Mouse (Mus musculus): ENCODE measurements around the gene Gfer.
"Not testable (repeated sequence)": the region's sequence is repeated elsewhere in the genome, so short reads cannot be mapped to it uniquely, and the experiment has no call there.

Gene Gfer

DNA sequence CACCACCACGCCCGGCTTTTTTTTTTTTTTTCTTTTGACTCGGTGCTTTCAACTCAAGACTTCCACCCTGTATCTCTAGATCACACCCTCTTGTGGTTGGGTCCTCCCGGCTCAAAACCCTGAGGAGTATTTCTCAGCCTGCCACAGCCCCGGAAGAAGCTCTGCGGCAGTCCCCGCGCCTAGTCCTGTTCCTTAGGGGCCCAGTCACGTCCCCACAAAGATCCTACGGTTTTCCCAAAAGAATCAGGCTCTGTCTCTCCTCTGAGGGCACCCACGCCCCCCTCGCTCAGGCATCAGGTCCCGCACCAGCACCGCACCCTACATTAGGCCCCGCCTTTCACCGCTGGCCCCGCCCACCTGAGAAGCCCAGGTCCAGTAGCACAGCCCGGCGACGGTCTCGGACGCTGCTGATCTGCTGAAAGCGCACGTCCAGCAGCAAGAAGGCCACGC lies 8.8 kb downstream of the Gfer start:
- DNase-seq (ENCODE audit: low spot score in 2 of 2), result peak; percentile 34 to 41

DNA sequence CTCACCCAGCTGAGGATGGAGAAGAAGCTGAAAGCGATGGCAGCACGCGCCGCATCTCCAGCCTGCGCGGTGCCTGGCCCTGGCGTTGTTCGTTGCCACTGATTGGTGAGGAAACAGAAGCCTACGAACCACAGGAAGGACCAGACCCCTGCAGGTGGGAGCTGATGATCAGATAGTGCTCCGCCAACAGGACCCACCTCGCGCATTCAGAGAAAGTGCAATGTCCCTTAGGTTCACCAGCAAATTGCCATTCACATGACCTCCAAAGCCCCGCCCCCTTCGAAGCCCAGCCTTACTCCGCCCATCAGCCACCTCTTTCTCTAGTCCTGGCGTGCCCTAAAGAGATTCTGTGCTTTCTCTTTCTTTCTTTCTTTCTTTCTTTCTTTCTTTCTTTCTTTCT lies 9.4 kb downstream of the Gfer start:
- peak in 1 of 2 experiments; percentile 55 for DNase-seq (ENCODE audit: low spot score in 2 of 2)

DNA sequence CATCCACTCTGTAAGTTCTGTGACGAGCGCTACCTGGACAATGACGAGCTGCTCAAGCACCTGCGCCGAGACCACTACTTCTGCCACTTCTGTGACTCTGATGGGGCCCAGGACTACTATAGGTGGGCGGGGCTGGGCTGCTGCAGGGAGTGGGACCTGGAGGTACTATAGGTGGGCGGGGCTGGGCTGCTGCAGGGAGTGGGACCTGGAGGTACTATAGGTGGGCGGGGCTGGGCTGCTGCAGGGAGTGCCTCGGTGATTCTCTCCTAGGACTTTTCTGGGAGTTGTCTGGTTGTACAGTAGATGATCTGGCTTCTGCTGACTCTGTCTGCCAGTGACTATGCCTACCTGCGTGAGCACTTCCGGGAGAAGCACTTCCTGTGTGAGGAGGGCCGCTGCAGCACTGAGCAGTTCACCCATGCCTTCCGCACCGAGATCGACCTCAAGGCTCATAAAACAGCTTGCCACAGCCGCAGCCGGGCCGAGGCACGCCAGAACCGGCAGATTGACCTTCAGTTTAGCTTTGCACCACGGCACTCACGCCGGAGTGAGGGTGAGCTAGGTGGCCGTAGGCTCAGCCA lies 18.4 kb downstream of the Gfer start:
- no peak for DNase-seq (ENCODE audit: low spot score in 2 of 2)

GRCm38 (mm10) chr17:24676877-24677276 lies 19.1 kb downstream of the Gfer start:
- no peak for DNase-seq (ENCODE audit: low spot score in 2 of 2)

DNA sequence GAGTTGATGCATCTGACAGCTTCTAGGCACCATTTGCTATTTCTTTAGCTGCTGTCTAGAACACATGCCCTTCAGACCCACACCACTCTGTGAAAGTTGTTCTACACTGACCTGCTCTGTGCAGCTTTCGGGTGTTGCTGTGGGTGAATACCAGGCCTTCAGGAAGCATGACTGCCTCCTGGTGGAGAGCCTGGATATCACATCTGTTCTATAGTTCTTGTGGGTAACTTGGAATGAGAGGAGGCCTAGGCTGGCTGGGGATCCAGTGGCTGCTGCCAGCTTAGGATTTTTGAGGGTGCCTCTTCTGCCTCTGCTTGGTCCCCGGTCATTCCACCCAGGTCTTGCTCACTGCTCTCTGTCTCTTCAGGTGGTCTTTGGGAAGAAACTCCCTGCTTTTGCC lies 19.8 kb downstream of the Gfer start:
- DNase-seq (ENCODE audit: low spot score in 2 of 2), result peak; percentile 45 to 75

DNA sequence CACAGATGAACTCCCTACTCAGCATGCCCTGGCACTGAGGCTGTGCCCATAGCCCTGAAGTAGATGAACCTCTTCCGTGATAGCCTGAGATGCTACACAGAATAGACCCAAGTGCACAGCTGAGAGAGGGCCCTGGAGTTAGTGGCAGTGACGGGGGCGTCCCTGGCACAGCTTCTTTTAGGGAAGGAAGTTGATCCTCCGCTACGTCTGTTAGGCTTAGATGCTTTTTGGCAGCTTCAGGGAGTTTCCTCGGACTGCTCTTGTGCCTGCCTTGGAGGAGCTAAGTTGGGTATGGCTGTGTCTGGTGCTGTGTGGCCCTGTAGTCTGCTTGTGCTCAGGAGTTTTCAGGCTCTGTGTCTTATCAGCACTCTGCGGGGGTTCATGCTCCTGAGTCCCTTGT lies 21.7 kb downstream of the Gfer start:
- DNase-seq (ENCODE audit: low spot score in 2 of 2), result no peak

DNA sequence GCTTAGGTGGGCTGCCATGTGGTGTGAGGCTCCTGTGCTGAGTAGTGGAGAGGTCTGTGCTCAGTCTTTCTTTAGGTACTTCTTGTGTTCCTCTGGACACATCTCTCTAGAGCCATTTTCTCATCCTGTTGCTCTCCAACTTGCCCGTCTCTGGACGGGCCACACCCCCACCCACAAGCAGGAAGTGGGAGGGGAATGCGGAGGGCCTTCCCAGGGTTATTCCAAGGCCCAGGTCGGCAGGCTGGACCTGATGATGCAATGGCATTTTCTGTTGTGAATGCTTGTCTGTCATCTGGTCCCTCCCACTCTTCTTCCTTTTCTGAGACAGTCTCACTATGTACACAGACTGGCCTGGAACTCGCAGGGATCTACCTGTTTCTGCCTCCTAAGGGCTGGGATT lies 23.8 kb downstream of the Gfer start:
- no peak for DNase-seq (ENCODE audit: low spot score in 2 of 2)

- no peak for DNase-seq (ENCODE audit: low spot score in 2 of 2)
Observed at GRCm38 (mm10) chr17:24671346-24671745, 24.6 kb downstream of the Gfer start.

DNA sequence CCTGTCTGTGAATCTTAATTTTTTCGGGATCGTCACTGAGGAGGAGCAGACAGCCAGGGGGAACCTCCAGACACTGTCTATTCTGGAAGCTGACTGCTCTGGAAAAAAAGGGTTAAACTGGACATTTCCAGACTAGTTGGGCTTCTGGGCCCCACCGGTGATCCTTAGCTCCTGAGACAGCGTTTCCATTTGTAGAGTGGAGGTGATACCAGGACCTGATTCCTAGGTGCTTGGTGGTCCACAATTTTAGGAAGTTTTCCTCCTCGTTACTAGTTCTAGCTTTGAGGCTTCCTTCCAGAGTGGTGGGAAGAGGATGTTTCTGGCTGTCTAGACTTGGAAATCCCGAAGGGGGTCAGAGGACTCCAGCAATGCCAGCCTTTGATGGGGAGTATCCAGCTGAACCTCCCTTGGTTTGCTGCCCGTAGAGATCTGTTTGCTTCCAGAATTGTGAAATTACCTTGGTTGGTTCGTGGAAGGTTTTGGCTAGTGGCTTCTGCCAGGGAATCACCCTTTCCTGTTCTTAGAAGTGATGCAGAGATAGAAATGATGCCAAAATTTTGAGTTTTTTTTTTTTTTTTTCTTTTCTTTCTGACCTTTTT lies 25.6 kb downstream of the Gfer start:
- no peak for DNase-seq (ENCODE audit: low spot score in 2 of 2)

DNA sequence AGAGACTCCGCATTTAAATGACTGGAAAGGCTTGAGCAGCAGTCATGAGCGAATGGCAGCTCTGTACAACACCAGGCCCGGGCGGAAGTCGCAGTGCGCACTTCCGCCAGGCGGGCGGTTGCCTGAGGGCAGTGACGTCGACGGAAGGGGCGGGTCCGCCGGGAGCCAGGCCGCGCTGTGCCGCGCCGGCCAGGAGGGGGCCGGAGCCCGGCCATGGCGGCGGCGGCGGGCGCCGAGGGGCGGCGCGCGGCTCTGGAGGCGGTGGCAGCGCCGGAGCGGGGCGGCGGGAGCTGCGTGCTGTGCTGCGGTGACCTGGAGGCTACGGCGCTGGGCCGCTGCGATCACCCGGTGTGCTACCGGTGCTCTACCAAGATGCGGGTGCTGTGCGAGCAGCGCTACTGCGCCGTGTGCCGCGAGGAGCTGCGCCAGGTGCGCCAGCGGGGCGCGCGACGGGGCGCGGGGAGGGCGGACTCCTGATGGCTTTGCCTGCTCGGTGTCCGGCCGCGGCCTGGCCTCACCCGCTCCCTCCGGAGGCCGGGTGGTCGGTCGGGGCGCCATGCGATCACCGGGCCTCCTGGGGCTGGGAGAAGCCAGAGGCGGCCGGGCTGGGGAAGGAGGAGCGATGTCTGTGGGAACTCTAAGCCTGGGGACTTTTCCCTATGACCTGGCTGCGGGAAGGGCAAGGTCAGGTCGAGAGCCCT lies 26.3 kb downstream of the Gfer start, which contains the start of gene Zfp598:
Zfp598 (plus strand) TSS at position 143 of the 701 bp plus-strand sequence.
- peak; percentile 90 to 97 for DNase-seq (ENCODE audit: low spot score in 2 of 2)

DNA sequence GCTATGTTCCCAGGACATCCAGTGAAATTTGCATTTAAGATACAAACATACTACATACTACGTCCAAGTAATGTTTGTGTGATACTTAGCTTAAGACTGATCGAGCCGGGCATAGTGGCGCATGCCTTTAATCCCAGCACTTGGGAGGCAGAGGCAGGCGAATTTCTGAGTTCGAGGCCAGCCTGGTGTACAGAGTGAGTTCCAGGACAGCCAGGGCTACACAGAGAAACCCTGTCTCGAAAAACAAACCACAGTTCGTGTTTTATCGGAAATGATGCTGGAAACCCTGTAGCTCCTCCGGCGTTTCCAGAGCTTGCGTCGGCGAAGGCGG lies 26.8 kb downstream of the Gfer start:
- DNase-seq (ENCODE audit: low spot score in 2 of 2), result not testable (repeated sequence)

GRCm38 (mm10) chr17:24667416-24667815 lies 28.5 kb downstream of the Gfer start:
- peak in 1 of 2 experiments; percentile 46 for DNase-seq (ENCODE audit: low spot score in 2 of 2)

- DNase-seq (ENCODE audit: low spot score in 2 of 2), result not testable (repeated sequence)
Observed at GRCm38 (mm10) chr17:24667011-24667410, 28.9 kb downstream of the Gfer start.

- DNase-seq (ENCODE audit: low spot score in 2 of 2), result no peak
Observed at GRCm38 (mm10) chr17:24658017-24658758, 37.8 kb downstream of the Gfer start, which contains the start of gene Npw. Npw (minus strand) TSS chr17:24658457.

GRCm38 (mm10) chr17:24654969-24655368 lies 41.0 kb downstream of the Gfer start:
- DNase-seq (ENCODE audit: low spot score in 2 of 2), result no peak

DNA sequence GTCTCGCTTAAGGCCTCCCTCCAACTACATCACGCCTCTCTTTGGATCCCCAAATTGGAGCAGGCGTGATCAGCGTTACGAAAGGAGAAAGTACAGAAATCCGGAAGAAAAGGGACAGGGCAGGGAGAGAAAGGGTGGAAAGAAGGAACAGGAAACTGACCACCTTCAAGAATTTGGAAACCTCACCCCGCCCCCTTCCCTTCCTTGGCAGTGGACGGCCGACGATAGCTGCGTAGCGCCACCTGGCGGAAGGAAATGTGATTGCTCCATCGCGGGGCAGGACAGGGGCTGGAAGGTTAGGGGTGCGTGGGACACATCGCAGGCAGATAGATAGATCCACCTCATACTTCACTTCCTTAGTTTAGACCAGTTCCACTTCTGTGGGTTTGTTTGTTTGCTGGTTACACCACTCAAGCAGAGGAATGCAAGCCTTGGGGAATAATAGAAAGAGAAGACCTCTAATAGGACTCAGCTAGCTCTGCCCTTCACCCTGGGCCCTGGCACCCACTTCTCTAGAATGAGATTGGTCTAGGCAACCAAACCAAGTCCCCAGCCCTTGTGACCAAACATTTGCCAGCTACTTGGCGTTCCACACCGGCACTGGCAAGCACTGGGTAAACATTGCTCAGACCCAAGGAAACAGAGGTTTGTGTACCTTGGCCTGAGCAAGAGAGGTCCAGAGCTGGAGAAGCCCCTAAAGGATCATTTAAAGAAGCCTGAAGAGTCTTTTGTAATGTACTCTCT lies 41.8 kb downstream of the Gfer start:
- DNase-seq (ENCODE audit: low spot score in 2 of 2), result peak; percentile 45 to 68

DNA sequence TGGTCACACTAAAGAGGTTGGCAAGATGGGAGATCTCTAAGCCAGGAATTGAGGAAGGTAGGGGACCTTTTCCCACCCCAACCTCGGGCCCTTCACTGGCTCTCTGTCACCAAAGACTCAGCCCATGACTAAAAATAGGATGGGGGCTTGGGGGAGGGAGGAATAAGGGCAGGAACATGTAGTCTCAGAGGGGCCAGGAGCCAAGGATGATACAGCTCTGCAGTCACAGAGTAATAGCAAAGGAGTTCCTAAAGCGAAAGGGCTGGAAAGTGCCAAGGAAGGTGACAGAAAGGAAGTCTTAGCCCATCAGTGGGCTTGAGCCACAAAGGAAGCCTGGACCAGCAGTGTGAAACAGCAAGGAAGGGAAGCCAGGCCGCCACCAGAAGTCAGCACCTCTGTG lies 44.1 kb downstream of the Gfer start:
- no peak for DNase-seq (ENCODE audit: low spot score in 2 of 2)

- no peak for DNase-seq (ENCODE audit: low spot score in 2 of 2)
Observed at GRCm38 (mm10) chr17:24650766-24651165, 45.2 kb downstream of the Gfer start.

DNA sequence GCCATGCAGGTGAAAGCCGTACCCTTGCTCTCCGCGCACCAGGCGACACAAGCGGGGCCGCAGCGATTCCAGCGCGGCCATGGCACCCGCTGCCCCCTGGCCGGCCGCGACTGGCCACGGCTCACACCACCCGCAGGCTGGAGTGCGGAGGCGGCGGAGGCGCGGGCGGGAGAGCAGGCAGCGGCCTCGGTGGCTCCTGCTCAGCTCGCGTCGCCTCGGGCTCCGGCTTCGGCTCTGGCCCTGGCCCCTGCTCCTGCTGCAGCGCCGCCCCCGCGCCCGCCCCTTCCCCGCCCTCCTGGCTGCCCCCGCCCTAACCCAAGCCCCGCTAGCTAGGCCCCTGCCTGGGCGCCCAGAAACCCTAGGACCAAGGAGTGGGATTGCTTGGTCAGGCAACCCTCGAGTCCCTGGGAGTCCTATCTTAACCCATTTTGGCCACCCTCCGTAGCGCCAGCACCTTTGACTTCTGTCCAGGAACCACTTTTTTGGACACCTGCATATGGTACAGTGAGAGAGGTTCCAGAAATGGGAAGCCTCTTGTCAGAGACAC lies 45.8 kb downstream of the Gfer start, which contains the start of gene Slc9a3r2:
Slc9a3r2 (minus strand) TSS at position 258 of the 547 bp plus-strand sequence.
- no peak for DNase-seq (ENCODE audit: low spot score in 2 of 2)

- no peak for DNase-seq (ENCODE audit: low spot score in 2 of 2)
Observed at GRCm38 (mm10) chr17:24649581-24650069, 46.3 kb downstream of the Gfer start.

Measured in spleen, postnatal 14 days (tissue).